Mouse (Mus musculus) activated CD4-positive, CD25-positive, alpha-beta regulatory T cell, adult 4 months (primary cell): ENCODE measurements around the gene Ube2h. TPM values are rescaled to one million over a fixed set of nuclear protein-coding genes. Genes with fewer than 3 reads are reported as not detected.

ENCODE experiments used
- ATAC-seq: one replicate; pipeline ENCODE4 v1.8.0; 2017
- polyA plus RNA-seq, 2 experiments: library from polyadenylated mRNA; unstranded; fragments of 100-300 nt; shearing (Covaris generic); gene quantifications; one replicate each; pipeline ENCODE4 v1.2.1; 2017

Ube2h gene
- polyA plus RNA-seq, 2 experiments from 2014 or later = 117 to 152 TPM

- ATAC-seq = no peak
These were observed 5.2 kb downstream of the Ube2h start for GRCm38 (mm10) chr6:30299116-30299515.

GRCm38 (mm10) chr6:30292579-30292978, 11.8 kb downstream of the Ube2h start:
- ATAC-seq = no peak

GRCm38 (mm10) chr6:30287958-30288357, 16.4 kb downstream of the Ube2h start:
- ATAC-seq = no peak

GRCm38 (mm10) chr6:30286642-30287041, 17.7 kb downstream of the Ube2h start:
- no peak for ATAC-seq

- ATAC-seq = no peak
These were observed 20.2 kb downstream of the Ube2h start for GRCm38 (mm10) chr6:30284177-30284576.

GRCm38 (mm10) chr6:30282361-30282760, 22.0 kb downstream of the Ube2h start:
- ATAC-seq = no peak

GRCm38 (mm10) chr6:30278374-30278773, 26.0 kb downstream of the Ube2h start:
- no peak for ATAC-seq

- no peak for ATAC-seq
These were observed 27.5 kb downstream of the Ube2h start for GRCm38 (mm10) chr6:30276882-30277281.

- no peak for ATAC-seq
These were observed 28.0 kb downstream of the Ube2h start for GRCm38 (mm10) chr6:30276375-30276774.

- no peak for ATAC-seq
These were observed 29.0 kb downstream of the Ube2h start for GRCm38 (mm10) chr6:30275159-30275847.

- ATAC-seq = no peak
These were observed 31.4 kb downstream of the Ube2h start for GRCm38 (mm10) chr6:30272911-30273310.

- ATAC-seq = no peak
These were observed 31.9 kb downstream of the Ube2h start for GRCm38 (mm10) chr6:30272338-30272905.

- ATAC-seq = no peak
These were observed 34.5 kb downstream of the Ube2h start for GRCm38 (mm10) chr6:30269846-30270245.

- no peak for ATAC-seq
These were observed 36.9 kb downstream of the Ube2h start for GRCm38 (mm10) chr6:30267486-30267885.

- no peak for ATAC-seq
These were observed 38.9 kb downstream of the Ube2h start for GRCm38 (mm10) chr6:30265402-30265801.

GRCm38 (mm10) chr6:30263053-30263452, 41.3 kb downstream of the Ube2h start:
- no peak for ATAC-seq

- ATAC-seq = no peak
These were observed 45.1 kb downstream of the Ube2h start for GRCm38 (mm10) chr6:30259271-30259670.

GRCm38 (mm10) chr6:30257962-30258361, 46.4 kb downstream of the Ube2h start:
- ATAC-seq = no peak

GRCm38 (mm10) chr6:30255846-30256245, 48.5 kb downstream of the Ube2h start:
- no peak for ATAC-seq

- ATAC-seq = no peak
These were observed 51.9 kb downstream of the Ube2h start for GRCm38 (mm10) chr6:30252271-30253010.

- ATAC-seq = no peak
These were observed 55.6 kb downstream of the Ube2h start for GRCm38 (mm10) chr6:30248708-30249107.

GRCm38 (mm10) chr6:30245940-30246339, 58.4 kb downstream of the Ube2h start:
- no peak for ATAC-seq

GRCm38 (mm10) chr6:30245397-30245796, 58.9 kb downstream of the Ube2h start:
- no peak for ATAC-seq
